Mouse (Mus musculus): ENCODE data around the gene Mrpl28.

DNA sequence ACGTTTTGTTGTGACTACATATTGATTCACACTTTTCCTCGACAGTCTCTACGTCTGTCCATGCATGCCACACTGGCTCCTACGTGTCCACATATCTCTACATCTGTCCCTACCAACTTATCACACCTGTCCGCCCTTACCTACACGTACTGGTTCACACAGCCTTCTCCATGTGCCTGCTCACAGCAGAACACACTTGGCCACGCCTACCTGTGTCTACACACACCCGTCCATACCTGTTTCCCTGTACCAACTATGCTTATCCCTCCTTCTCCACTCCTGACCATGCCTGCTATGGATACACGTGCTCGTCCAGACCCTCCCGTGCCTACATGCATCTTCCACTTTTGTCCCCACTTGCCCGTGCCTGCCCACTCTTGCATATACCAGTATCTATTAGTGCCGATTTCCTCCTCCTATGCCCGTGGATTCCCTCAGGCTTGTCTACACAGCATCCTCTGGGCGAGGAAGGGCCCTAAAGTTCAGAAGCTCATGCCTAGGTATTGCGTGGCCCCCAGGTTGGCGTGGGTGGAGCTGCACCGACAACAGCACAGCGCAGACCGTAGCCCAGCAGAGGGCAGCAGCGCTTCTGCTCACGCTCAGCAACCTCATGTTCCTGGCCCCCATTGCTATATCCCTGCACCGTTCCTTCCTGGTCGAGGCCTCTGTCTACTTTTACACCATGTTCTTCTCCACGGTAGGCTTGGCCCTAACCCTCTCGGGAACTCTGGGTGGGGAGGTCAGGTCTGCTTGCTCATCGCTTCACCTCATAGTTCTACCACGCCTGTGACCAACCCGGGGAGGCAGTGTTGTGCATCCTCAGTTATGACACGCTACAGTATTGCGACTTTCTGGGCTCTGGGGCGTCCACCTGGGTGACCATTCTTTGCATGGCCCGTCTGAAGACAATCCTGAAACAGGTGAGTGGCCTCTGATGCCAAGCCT is 3.3 kb upstream of the Mrpl28 start:
- peak; percentile 53 to 93; a peak in 3 of 4 replicates for TF ChIP-seq CTCF (conservative IDR thresholded peaks at IDR 0.05 in 1 of 2, IDR thresholded peaks at IDR 0.05 in 1 of 2; ENCODE audit: low read depth in 2 of 2, low read length in 2 of 2)
- no peak for TF ChIP-seq EP300 (IDR thresholded peaks at IDR 0.05; ENCODE audit: low read length)
- TF ChIP-seq MAZ (IDR thresholded peaks at IDR 0.05; ENCODE audit: low read depth, low read length), result peak; percentile 92
- peak; percentile 52; the same call in 1 of the 2 replicates for TF ChIP-seq POLR2A (IDR thresholded peaks at IDR 0.05; ENCODE audit: low read depth, low read length)
- no peak for TF ChIP-seq UBTF (IDR thresholded peaks at IDR 0.05; ENCODE audit: low read depth, low read length)
- no peak for TF ChIP-seq MAFK (IDR thresholded peaks at IDR 0.05; ENCODE audit: insufficient replicate concordance, low read length)
- TF ChIP-seq ZKSCAN1 (IDR thresholded peaks at IDR 0.05; ENCODE audit: borderline replicate concordance, low read depth, low read length), result no peak
- no peak for TF ChIP-seq CHD2 (IDR thresholded peaks at IDR 0.05; ENCODE audit: low read length)
- TF ChIP-seq ZMIZ1 (IDR thresholded peaks at IDR 0.05; ENCODE audit: low read depth, low read length), result no peak
- peak; percentile 84 for TF ChIP-seq MXI1 (IDR thresholded peaks at IDR 0.05; ENCODE audit: low read depth, low read length)
- peak; percentile 78 for TF ChIP-seq ELF1 (IDR thresholded peaks at IDR 0.05; ENCODE audit: low read depth, low read length)
- TF ChIP-seq HCFC1 (IDR thresholded peaks at IDR 0.05; ENCODE audit: low read depth, low read length), result peak; percentile 40
